Mouse (Mus musculus): ENCODE data around the gene Actn4.

The Actn4 gene

GRCm38 (mm10) chr7:28961927-28962670 lies at the start of gene Actn4:
TSS of gene Actn4 (minus strand) at chr7:28962340.
- peak; percentile 99 for DNase-seq (ENCODE audit: low spot score)

- DNase-seq (ENCODE audit: low spot score), result no peak
These were observed 46.6 kb upstream of the Actn4 start for GRCm38 (mm10) chr7:29008714-29009113.

GRCm38 (mm10) chr7:29008171-29008570 lies 46.0 kb upstream of the Actn4 start:
- no peak for DNase-seq (ENCODE audit: low spot score)

GRCm38 (mm10) chr7:29007224-29008101 lies 45.3 kb upstream of the Actn4 start:
- no peak for DNase-seq (ENCODE audit: low spot score)

GRCm38 (mm10) chr7:29000651-29001605 lies 38.8 kb upstream of the Actn4 start:
- DNase-seq (ENCODE audit: low spot score), result peak; percentile 82

GRCm38 (mm10) chr7:28993402-28993801 lies 31.3 kb upstream of the Actn4 start:
- DNase-seq (ENCODE audit: low spot score), result no peak

- no peak for DNase-seq (ENCODE audit: low spot score)
These were observed 30.9 kb upstream of the Actn4 start for GRCm38 (mm10) chr7:28992997-28993396.

GRCm38 (mm10) chr7:28991616-28992015 lies 29.5 kb upstream of the Actn4 start:
- DNase-seq (ENCODE audit: low spot score), result no peak

- no peak for DNase-seq (ENCODE audit: low spot score)
These were observed 28.7 kb upstream of the Actn4 start for GRCm38 (mm10) chr7:28990766-28991273.

- DNase-seq (ENCODE audit: low spot score), result no peak
These were observed 23.1 kb upstream of the Actn4 start for GRCm38 (mm10) chr7:28985207-28985606.

GRCm38 (mm10) chr7:28984452-28984851 lies 22.3 kb upstream of the Actn4 start:
- no peak for DNase-seq (ENCODE audit: low spot score)

- no peak for DNase-seq (ENCODE audit: low spot score)
These were observed 21.7 kb upstream of the Actn4 start for GRCm38 (mm10) chr7:28983849-28984248.

GRCm38 (mm10) chr7:28983141-28983564 lies 21.0 kb upstream of the Actn4 start:
- no peak for DNase-seq (ENCODE audit: low spot score)

- DNase-seq (ENCODE audit: low spot score), result no peak
These were observed 20.3 kb upstream of the Actn4 start for GRCm38 (mm10) chr7:28982274-28983013.

- peak; percentile 100 for DNase-seq (ENCODE audit: low spot score)
These were observed 19.6 kb upstream of the Actn4 start, which contains the start of the genes Eif3k and Map4k1 for GRCm38 (mm10) chr7:28981651-28982273. TSS of gene Eif3k (minus strand) at chr7:28981864. TSS of gene Map4k1 (plus strand) at chr7:28982050.

GRCm38 (mm10) chr7:28977556-28977955 lies 15.4 kb upstream of the Actn4 start:
- DNase-seq (ENCODE audit: low spot score), result no peak

GRCm38 (mm10) chr7:28973025-28973424 lies 10.9 kb upstream of the Actn4 start:
- no peak for DNase-seq (ENCODE audit: low spot score)

- peak; percentile 78 for DNase-seq (ENCODE audit: low spot score)
These were observed 10.4 kb upstream of the Actn4 start for GRCm38 (mm10) chr7:28972542-28972985.

GRCm38 (mm10) chr7:28971770-28972269 lies 9.7 kb upstream of the Actn4 start:
- no peak for DNase-seq (ENCODE audit: low spot score)

GRCm38 (mm10) chr7:28971029-28971428 lies 8.9 kb upstream of the Actn4 start:
- DNase-seq (ENCODE audit: low spot score), result no peak

Measured in c-Kit-positive CD71-positive TER-119-positive erythroid progenitor cells, embryonic 14.5 days (primary cell).